8 mouse cellular contexts compared by ENCODE assay signal in genomic region chr17:12205694-12206075, GRCm38 (mm10).
A peak's percentile ranks its signal among the peaks of the same experiment; 100 is the strongest.
DNase-seq lines count a peak whose midpoint lies in the region; ATAC-seq and TF ChIP-seq lines count a peak whose summit lies in the region.

No protein-coding gene starts in this region.

- 14% methylated on average over 4 of the region's 4 CpGs for WGBS in kidney, postnatal 0 days
- WGBS in intestine, embryonic 15.5 days: 9% methylated on average over 4 of the region's 4 CpGs
- WGBS in stomach, embryonic 16.5 days: 5% methylated on average over 4 of the region's 4 CpGs

- peak overlapping the region; percentile 42; the same call in 1 of the 2 replicates for H3K27ac ChIP-seq in kidney, postnatal 0 days
- H3K27ac ChIP-seq in intestine, embryonic 15.5 days: peak overlapping the region; percentile 66
- peak overlapping the region; percentile 87 for H3K27ac ChIP-seq in stomach, embryonic 16.5 days (ENCODE audit: low read length)

- peak; percentile 31; the same call in 1 of the 2 replicates for ATAC-seq in kidney, postnatal 0 days (replicated peaks; ENCODE audit: low FRiP score, low read depth)
- peak; percentile 91 for ATAC-seq in activated CD4-positive, CD25-positive, alpha-beta regulatory T cell, adult 4 months
- no peak; the same call in none of the 2 replicates for ATAC-seq in intestine, embryonic 15.5 days
- peak; percentile 68 for ATAC-seq in stomach, embryonic 16.5 days (ENCODE audit: insufficient read depth, low FRiP score)

- H3K4me2 ChIP-seq in kidney, postnatal 0 days (ENCODE audit: low read length): no peak overlapping the region
- H3K4me2 ChIP-seq in intestine, embryonic 15.5 days (replicated peaks): no peak overlapping the region
- H3K4me2 ChIP-seq in stomach, embryonic 16.5 days (ENCODE audit: low read depth, low read length): no peak overlapping the region

- no peak overlapping the region for H3K4me3 ChIP-seq in kidney, postnatal 0 days (replicated peaks; ENCODE audit: low read depth, low read length)
- no peak overlapping the region for H3K4me3 ChIP-seq in intestine, embryonic 15.5 days (replicated peaks)
- H3K4me3 ChIP-seq in stomach, embryonic 16.5 days (replicated peaks; ENCODE audit: low read length): no peak overlapping the region

- DNase-seq in kidney, postnatal 0 days (ENCODE audit: low spot score): peak; percentile 69
- no peak for DNase-seq in kidney, adult 8-10 months
- no peak for DNase-seq in adrenal gland, adult 18-20 months (ENCODE audit: low spot score in 2 of 2)
- no peak for DNase-seq in urinary bladder, adult 18-20 months (ENCODE audit: low spot score in 2 of 2)
- no peak for DNase-seq in kidney, postnatal 36 days

- H3K27me3 ChIP-seq in kidney, postnatal 0 days (ENCODE audit: insufficient read depth, low read length): no peaks in the 10 kb centered on the region
- H3K27me3 ChIP-seq in intestine, embryonic 15.5 days (replicated peaks): no peaks in the 10 kb centered on the region
- H3K27me3 ChIP-seq in stomach, embryonic 16.5 days (ENCODE audit: control insufficient read depth, insufficient read depth, low read length): no peaks in the 10 kb centered on the region

- no peak overlapping the region for H3K9ac ChIP-seq in kidney, postnatal 0 days (ENCODE audit: low read depth, low read length)
- no peak overlapping the region for H3K9ac ChIP-seq in intestine, embryonic 15.5 days
- H3K9ac ChIP-seq in stomach, embryonic 16.5 days (ENCODE audit: low read length): 0 out of 2 replicates have a peak overlapping the region, but pooled peaks have one; percentile 31

- no peak for TF ChIP-seq CTCF in kidney, postnatal 0 days (IDR thresholded peaks at IDR 0.05; ENCODE audit: low read depth)

- no peaks in the 10 kb centered on the region for H3K36me3 ChIP-seq in kidney, postnatal 0 days (ENCODE audit: insufficient read depth, low read length)
- H3K36me3 ChIP-seq in intestine, embryonic 15.5 days: no peaks in the 10 kb centered on the region
- no peaks in the 10 kb centered on the region for H3K36me3 ChIP-seq in stomach, embryonic 16.5 days (ENCODE audit: control insufficient read depth, insufficient read depth, low read length)

- H3K4me1 ChIP-seq in kidney, postnatal 0 days (replicated peaks; ENCODE audit: insufficient read depth, low read length): peaks cover 12% of the 10 kb centered on the region
- H3K4me1 ChIP-seq in intestine, embryonic 15.5 days (replicated peaks): peaks cover 37% of the 10 kb centered on the region
- H3K4me1 ChIP-seq in stomach, embryonic 16.5 days (ENCODE audit: control insufficient read depth, insufficient read depth, low read length): peaks cover 45% of the 10 kb centered on the region

- no peaks in the 10 kb centered on the region for H3K9me3 ChIP-seq in kidney, postnatal 0 days (replicated peaks; ENCODE audit: low read length)
- no peaks in the 10 kb centered on the region for H3K9me3 ChIP-seq in intestine, embryonic 15.5 days
- H3K9me3 ChIP-seq in stomach, embryonic 16.5 days (replicated peaks; ENCODE audit: control insufficient read depth, low read length): no peaks in the 10 kb centered on the region
